In the genomic region with DNA sequence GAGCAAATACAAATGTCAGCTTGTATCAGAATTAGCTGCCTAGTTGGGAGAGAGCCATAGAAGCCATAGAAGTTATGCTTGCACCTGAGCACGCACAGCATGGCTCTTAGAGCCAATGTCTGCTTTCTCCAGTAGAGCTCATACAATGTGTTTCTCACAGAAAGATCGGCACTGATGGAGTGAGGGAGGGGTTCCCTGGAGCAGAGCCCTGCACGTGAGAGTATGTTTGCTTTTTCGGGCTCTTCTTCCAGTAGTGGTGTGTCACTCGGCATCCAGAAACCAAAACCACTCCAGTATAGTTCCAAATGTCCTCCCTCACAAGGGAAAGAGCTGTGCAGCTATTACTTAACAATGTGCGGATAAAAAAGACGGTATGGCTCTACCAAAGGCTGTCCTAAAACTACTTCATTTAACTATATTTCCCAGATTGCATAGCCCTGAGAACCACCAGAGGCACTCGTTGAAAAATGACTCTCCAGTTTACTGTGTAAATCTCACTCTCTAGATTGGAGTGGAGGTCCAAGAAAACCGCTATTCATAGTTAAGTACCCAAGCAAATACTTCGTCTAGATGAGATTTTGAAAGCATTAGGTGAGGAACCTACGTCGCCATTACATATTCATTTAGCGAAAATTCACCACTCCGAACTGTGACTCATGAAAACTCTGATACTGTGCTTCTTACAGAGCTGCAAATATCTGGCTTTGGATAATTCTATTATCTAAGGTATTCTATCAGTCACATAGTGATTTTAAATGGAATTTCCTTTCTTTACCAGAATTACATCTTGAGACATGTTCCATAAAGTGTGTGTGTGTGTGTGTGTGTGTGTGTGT, we compare ENCODE assay signal across 8 mouse cellular contexts. TPM values are rescaled to one million over a fixed set of nuclear protein-coding genes. Genes with fewer than 3 reads are reported as not detected.
A peak's percentile ranks its signal among the peaks of the same experiment; 100 is the strongest.
DNase-seq lines count a peak whose midpoint lies in the region; ATAC-seq and TF ChIP-seq lines count a peak whose summit lies in the region.

No protein-coding gene starts in this region.

- no peak for TF ChIP-seq EP300 in lung, postnatal 0 days (IDR thresholded peaks at IDR 0.05)

- H3K4me2 ChIP-seq in kidney, embryonic 15.5 days = peak overlapping the region; percentile 50
- peak overlapping the region; percentile 34 for H3K4me2 ChIP-seq in forebrain, embryonic 16.5 days (ENCODE audit: low read length)
- peak overlapping the region; percentile 42 for H3K4me2 ChIP-seq in lung, postnatal 0 days (replicated peaks; ENCODE audit: low read depth, low read length)

- no peaks in the 10 kb centered on the region for H3K9me3 ChIP-seq in kidney, embryonic 15.5 days (replicated peaks)
- H3K9me3 ChIP-seq in forebrain, embryonic 16.5 days (ENCODE audit: control insufficient read depth, low read length) = no peaks in the 10 kb centered on the region
- no peaks in the 10 kb centered on the region for H3K9me3 ChIP-seq in lung, postnatal 0 days (ENCODE audit: low read length)

- DNase-seq in kidney, postnatal 10 days = no peak
- DNase-seq in ZHBTc4 (ENCODE audit: low read depth, low spot score) = peak; percentile 4
- DNase-seq in lung, postnatal 0 days (ENCODE audit: low spot score) = peak; percentile 44
- DNase-seq in right cerebral cortex, postnatal 14 days = no peak
- DNase-seq in embryo, embryonic 11 days = no peak
- no peak for DNase-seq in gastrocnemius, postnatal 10 days

- 0 out of 2 replicates have a peak, but pooled peaks cover 3% of the 10 kb centered on the region for H3K27me3 ChIP-seq in kidney, embryonic 15.5 days
- no peaks in the 10 kb centered on the region for H3K27me3 ChIP-seq in forebrain, embryonic 16.5 days (replicated peaks; ENCODE audit: control insufficient read depth, insufficient read depth, low read length)
- no peaks in the 10 kb centered on the region for H3K27me3 ChIP-seq in lung, postnatal 0 days (replicated peaks; ENCODE audit: insufficient read depth, low read length)

- peaks cover 18% of the 10 kb centered on the region for H3K36me3 ChIP-seq in kidney, embryonic 15.5 days
- H3K36me3 ChIP-seq in forebrain, embryonic 16.5 days (ENCODE audit: control insufficient read depth, insufficient read depth) = no peaks in the 10 kb centered on the region
- no peaks in the 10 kb centered on the region for H3K36me3 ChIP-seq in lung, postnatal 0 days (ENCODE audit: insufficient read depth, low read length)

- H3K9ac ChIP-seq in kidney, embryonic 15.5 days = no peak overlapping the region
- no peak overlapping the region for H3K9ac ChIP-seq in forebrain, embryonic 16.5 days (replicated peaks; ENCODE audit: low read depth, low read length)
- no peak overlapping the region for H3K9ac ChIP-seq in lung, postnatal 0 days (replicated peaks; ENCODE audit: low read depth)

- WGBS in kidney, embryonic 15.5 days = 78% methylated on average over 14 of the region's 14 CpGs
- WGBS in forebrain, embryonic 16.5 days = 71% methylated on average over 14 of the region's 14 CpGs
- 48% methylated on average over 14 of the region's 14 CpGs for WGBS in lung, postnatal 0 days

- 0 out of 2 replicates have a peak, but pooled peaks cover 3% of the 10 kb centered on the region for H3K4me1 ChIP-seq in kidney, embryonic 15.5 days
- H3K4me1 ChIP-seq in forebrain, embryonic 16.5 days (replicated peaks; ENCODE audit: control insufficient read depth, insufficient read depth, low read length) = no peaks in the 10 kb centered on the region
- H3K4me1 ChIP-seq in lung, postnatal 0 days (ENCODE audit: insufficient read depth, low read depth, low read length) = no peaks in the 10 kb centered on the region

- H3K27ac ChIP-seq in kidney, embryonic 15.5 days = no peak overlapping the region
- H3K27ac ChIP-seq in forebrain, embryonic 16.5 days (ENCODE audit: low read length) = no peak overlapping the region
- H3K27ac ChIP-seq in lung, postnatal 0 days (ENCODE audit: low read length) = no peak overlapping the region

- peak overlapping the region; percentile 65 for H3K4me3 ChIP-seq in kidney, embryonic 15.5 days (replicated peaks)
- peak overlapping the region; percentile 56 for H3K4me3 ChIP-seq in forebrain, embryonic 16.5 days (replicated peaks; ENCODE audit: low read length)
- H3K4me3 ChIP-seq in lung, postnatal 0 days (ENCODE audit: low read depth, low read length) = 0 out of 2 replicates have a peak overlapping the region, but pooled peaks have one; percentile 57

- no peak for TF ChIP-seq CTCF in lung, postnatal 0 days (IDR thresholded peaks at IDR 0.05)

- no peak for ATAC-seq in kidney, embryonic 15.5 days (replicated peaks; ENCODE audit: low FRiP score)
- no peak; the same call in 1 of the 2 replicates for ATAC-seq in forebrain, embryonic 16.5 days
- ATAC-seq in lung, postnatal 0 days = peak; percentile 34

RNA-seq across cellular contexts. Expression of a gene that starts 0.7 kb away (rescaled TPM):
- polyA plus RNA-seq in kidney, embryonic 15.5 days (2015; fragmentation: Nextera tagmentation; extraction: Ambion mirVana) = 47.7 and 49.1 TPM in 2 replicates
- polyA plus RNA-seq in forebrain, embryonic 16.5 days (2015; fragmentation: Nextera tagmentation; extraction: Ambion mirVana) = 61.0 and 66.0 TPM in 2 replicates
- polyA plus RNA-seq in lung, postnatal 0 days (2015; fragmentation: Nextera tagmentation; extraction: Ambion mirVana) = 13.8 and 14.3 TPM in 2 replicates
- total RNA-seq in gastrocnemius, postnatal 10 days (2021) = 10 to 100 TPM; 21.0 to 22.4 TPM

Comparison
In these comparisons a context has a peak if more than half of its experiments do, and no peak if none do; other contexts are left out.
1. DNase-seq: peak in ZHBTc4 (single experiment) and lung, postnatal 0 days (single experiment); none in kidney, postnatal 10 days (single experiment), right cerebral cortex, postnatal 14 days (single experiment), embryo, embryonic 11 days (single experiment) and gastrocnemius, postnatal 10 days (single experiment).
2. Peak in every context shown above with its lines, with median percentiles within 50 percentile points of each other: H3K4me2 ChIP-seq and H3K4me3 ChIP-seq.